Mouse (Mus musculus): Measurements from ENCODE around the gene Vav2. TPM values are rescaled to one million over a fixed set of nuclear protein-coding genes. Genes with fewer than 3 reads are reported as not detected.

The Vav2 gene
- total and polyA plus RNA-seq, 3 experiments = 3.5 to 7.2 (median 6.9) TPM

GRCm38 (mm10) chr2:27406928-27407327 is 19.9 kb downstream of the Vav2 start:
- ATAC-seq (ENCODE audit: extremely low read depth, insufficient number of reproducible peaks, low FRiP score, poor library complexity, severe bottlenecking) (no peak), DNase-seq (ENCODE audit: low spot score) (no peak)
- peaks cover 6% of the 10 kb centered on the region; the same call in 1 of the 2 replicates for H3K27me3 ChIP-seq (ENCODE audit: insufficient read depth, low read length)
- H3K36me3 ChIP-seq (replicated peaks) = no peaks in the 10 kb centered on the region
- H3K4me3 ChIP-seq (ENCODE audit: low read depth, low read length) = no peak overlapping the region
- peaks cover 11% of the 10 kb centered on the region for H3K4me1 ChIP-seq (ENCODE audit: insufficient read depth, low read depth, low read length)
- TF ChIP-seq GATA2 (IDR thresholded peaks at IDR 0.05; ENCODE audit: borderline replicate concordance, low read depth, low read length) (no peak), CTCF (IDR thresholded peaks at IDR 0.05; ENCODE audit: low read depth, low read length) (no peak), GATA1 (IDR thresholded peaks at IDR 0.05; ENCODE audit: borderline replicate concordance, low read length) (no peak)
- H3K9me3 ChIP-seq (replicated peaks) = no peaks in the 10 kb centered on the region

DNA sequence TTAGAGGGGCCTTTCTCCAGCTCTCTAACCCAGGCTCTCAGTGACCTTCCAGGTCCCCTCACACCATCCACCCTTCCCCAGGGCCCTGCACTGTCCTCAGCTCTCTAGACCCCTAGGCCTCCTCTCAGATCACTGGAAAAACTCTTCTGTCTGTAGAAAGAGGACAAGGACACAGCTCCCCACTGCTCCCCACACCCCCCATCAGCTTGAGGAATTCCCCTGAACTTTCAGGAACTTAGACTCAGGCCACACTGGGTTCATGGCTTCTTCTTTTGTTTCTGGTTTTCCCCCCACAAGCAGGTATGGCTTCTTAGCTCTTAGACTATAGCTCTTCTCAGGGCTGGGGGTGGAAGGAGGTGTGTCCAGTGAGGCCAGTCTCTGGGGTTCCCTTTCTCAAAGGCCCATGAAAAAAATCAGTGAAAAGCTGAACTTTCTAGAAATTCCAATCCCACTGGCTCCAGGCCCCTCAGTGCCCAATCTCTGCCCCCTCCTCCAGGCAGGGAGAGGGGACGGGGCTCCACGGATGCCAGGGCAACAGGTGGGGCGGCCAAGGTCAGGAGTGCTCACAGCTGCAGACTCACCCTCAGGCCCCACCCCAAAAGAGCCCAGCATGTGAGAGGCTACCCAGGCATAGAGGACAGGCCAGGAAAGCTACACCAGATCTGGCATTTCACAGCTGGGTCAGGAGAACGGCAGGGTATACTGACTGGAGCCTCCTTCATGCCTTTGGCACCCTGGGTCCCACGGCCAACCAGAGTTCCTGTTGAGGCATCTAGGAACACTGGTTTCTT is 21.5 kb downstream of the Vav2 start:
- Histone ChIP-seq H3K9me3 (replicated peaks) (no peaks in the 10 kb centered on the region), H3K4me3 (ENCODE audit: low read depth, low read length) (no peak overlapping the region), H3K27me3 (ENCODE audit: insufficient read depth, low read length) (peaks cover 6% of the 10 kb centered on the region; the same call in 1 of the 2 replicates), H3K36me3 (replicated peaks) (no peaks in the 10 kb centered on the region), H3K4me1 (ENCODE audit: insufficient read depth, low read depth, low read length) (no peaks in the 10 kb centered on the region; the same call in 1 of the 2 replicates)
- DNase-seq (ENCODE audit: low spot score) (no peak), ATAC-seq (ENCODE audit: extremely low read depth, insufficient number of reproducible peaks, low FRiP score, poor library complexity, severe bottlenecking) (no peak)
- TF ChIP-seq TAL1 (conservative IDR thresholded peaks at IDR 0.05; ENCODE audit: low read depth, low read length) = no peak
- TF ChIP-seq CTCF (IDR thresholded peaks at IDR 0.05; ENCODE audit: low read depth, low read length) = no peak
- no peak for TF ChIP-seq GATA2 (IDR thresholded peaks at IDR 0.05; ENCODE audit: borderline replicate concordance, low read depth, low read length)
- TF ChIP-seq GATA1 (IDR thresholded peaks at IDR 0.05; ENCODE audit: borderline replicate concordance, low read length) = no peak
- TF ChIP-seq POLR2AphosphoS5 (IDR thresholded peaks at IDR 0.05; ENCODE audit: insufficient replicate concordance, low read depth, low read length) = no peak

DNA sequence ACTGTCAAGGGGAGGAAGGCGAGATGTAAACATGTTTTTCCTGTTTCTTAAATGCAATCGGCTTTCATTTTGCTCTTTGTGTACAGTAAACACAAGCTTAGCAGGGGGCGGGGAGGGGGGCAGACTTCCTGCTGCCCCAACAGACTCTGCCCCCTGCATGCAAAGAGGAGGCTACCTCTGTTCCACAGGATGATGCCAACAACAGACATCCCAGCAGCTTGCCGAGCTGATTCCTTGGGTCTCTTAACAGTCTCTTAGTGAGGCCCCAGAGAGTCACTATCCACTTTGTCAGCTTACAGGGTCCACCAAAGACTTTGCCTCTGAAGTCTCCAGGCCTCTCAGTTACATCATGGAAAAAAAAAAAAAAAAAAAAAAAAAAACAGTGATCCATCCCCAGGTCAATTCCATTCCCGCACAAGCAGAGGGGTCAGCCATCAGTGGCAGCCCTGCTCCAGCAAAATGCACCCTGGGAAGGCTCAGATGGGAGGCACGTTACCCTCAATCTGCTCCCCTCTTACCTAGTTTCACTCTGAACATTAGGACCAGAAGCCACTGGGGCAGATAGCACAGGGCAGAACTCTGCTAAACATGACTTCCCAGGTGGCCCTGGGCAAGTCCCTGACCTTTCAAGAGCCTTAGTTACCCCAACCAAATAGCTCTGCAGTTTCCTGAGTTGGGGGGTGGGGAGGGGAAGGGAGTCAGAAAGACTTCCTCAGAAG is 22.3 kb downstream of the Vav2 start:
- Histone ChIP-seq H3K36me3 (replicated peaks) (no peaks in the 10 kb centered on the region), H3K9me3 (replicated peaks) (peaks cover 4% of the 10 kb centered on the region), H3K27me3 (ENCODE audit: insufficient read depth, low read length) (peaks cover 4% of the 10 kb centered on the region; the same call in 1 of the 2 replicates), H3K4me1 (ENCODE audit: insufficient read depth, low read depth, low read length) (no peaks in the 10 kb centered on the region; the same call in 1 of the 2 replicates), H3K4me3 (ENCODE audit: low read depth, low read length) (no peak overlapping the region)
- TF ChIP-seq CTCF (IDR thresholded peaks at IDR 0.05; ENCODE audit: low read depth, low read length) (no peak), TAL1 (conservative IDR thresholded peaks at IDR 0.05; ENCODE audit: low read depth, low read length) (no peak), POLR2AphosphoS5 (IDR thresholded peaks at IDR 0.05; ENCODE audit: insufficient replicate concordance, low read depth, low read length) (no peak), GATA2 (IDR thresholded peaks at IDR 0.05; ENCODE audit: borderline replicate concordance, low read depth, low read length) (no peak), GATA1 (IDR thresholded peaks at IDR 0.05; ENCODE audit: borderline replicate concordance, low read length) (no peak)
- ATAC-seq (ENCODE audit: extremely low read depth, insufficient number of reproducible peaks, low FRiP score, poor library complexity, severe bottlenecking) (no peak), DNase-seq (ENCODE audit: low spot score) (no peak)

GRCm38 (mm10) chr2:27401544-27401943 is 25.3 kb downstream of the Vav2 start:
- no peaks in the 10 kb centered on the region; the same call in 1 of the 2 replicates for H3K4me1 ChIP-seq (ENCODE audit: insufficient read depth, low read depth, low read length)
- H3K4me3 ChIP-seq (ENCODE audit: low read depth, low read length) = no peak overlapping the region
- TF ChIP-seq TAL1 (conservative IDR thresholded peaks at IDR 0.05; ENCODE audit: low read depth, low read length) (no peak), CTCF (IDR thresholded peaks at IDR 0.05; ENCODE audit: low read depth, low read length) (no peak), POLR2AphosphoS5 (IDR thresholded peaks at IDR 0.05; ENCODE audit: insufficient replicate concordance, low read depth, low read length) (no peak), GATA1 (IDR thresholded peaks at IDR 0.05; ENCODE audit: borderline replicate concordance, low read length) (no peak), GATA2 (IDR thresholded peaks at IDR 0.05; ENCODE audit: borderline replicate concordance, low read depth, low read length) (no peak)
- no peaks in the 10 kb centered on the region for H3K36me3 ChIP-seq (replicated peaks)
- DNase-seq (ENCODE audit: low spot score) (no peak), ATAC-seq (ENCODE audit: extremely low read depth, insufficient number of reproducible peaks, low FRiP score, poor library complexity, severe bottlenecking) (no peak)
- H3K27me3 ChIP-seq (ENCODE audit: insufficient read depth, low read length) = peaks cover 9% of the 10 kb centered on the region
- H3K9me3 ChIP-seq (replicated peaks) = peaks cover 13% of the 10 kb centered on the region

GRCm38 (mm10) chr2:27400083-27400482 is 26.8 kb downstream of the Vav2 start:
- no peaks in the 10 kb centered on the region for H3K36me3 ChIP-seq (replicated peaks)
- no peak overlapping the region for H3K4me3 ChIP-seq (ENCODE audit: low read depth, low read length)
- no peak for DNase-seq (ENCODE audit: low spot score)
- TF ChIP-seq GATA1 (IDR thresholded peaks at IDR 0.05; ENCODE audit: borderline replicate concordance, low read length) (no peak), GATA2 (IDR thresholded peaks at IDR 0.05; ENCODE audit: borderline replicate concordance, low read depth, low read length) (no peak), POLR2AphosphoS5 (IDR thresholded peaks at IDR 0.05; ENCODE audit: insufficient replicate concordance, low read depth, low read length) (no peak), CTCF (IDR thresholded peaks at IDR 0.05; ENCODE audit: low read depth, low read length) (no peak), TAL1 (conservative IDR thresholded peaks at IDR 0.05; ENCODE audit: low read depth, low read length) (no peak)
- H3K4me1 ChIP-seq (ENCODE audit: insufficient read depth, low read depth, low read length) = no peaks in the 10 kb centered on the region; the same call in 1 of the 2 replicates
- H3K9me3 ChIP-seq (replicated peaks) = peaks cover 13% of the 10 kb centered on the region
- peaks cover 9% of the 10 kb centered on the region for H3K27me3 ChIP-seq (ENCODE audit: insufficient read depth, low read length)
- no peak for ATAC-seq (ENCODE audit: extremely low read depth, insufficient number of reproducible peaks, low FRiP score, poor library complexity, severe bottlenecking)
